Mouse (Mus musculus): ENCODE results near the gene Spata20. TPM values are rescaled to one million over a fixed set of nuclear protein-coding genes. Genes with fewer than 3 reads are reported as not detected.

Spata20 gene
- total RNA-seq, 1 experiment, result 0.71 TPM

GRCm38 (mm10) chr11:94488767-94489533, 3.0 kb upstream of the Spata20 start:
- in situ Hi-C loops (cut with MboI; ENCODE audit: low sequenced_read_pairs in 2 of 2, unreplicated experiment in 2 of 2), result loop anchor here (5.0 to 10.0 kb wide), 2 partner anchors 152 to 154 kb away; no protein-coding TSS in a partner anchor
- Histone ChIP-seq H3K9ac (ENCODE audit: insufficient read depth, low read depth, low read length, poor library complexity, severe bottlenecking) (no peak overlapping the region), H3K27ac (ENCODE audit: insufficient read depth, low read depth, low read length, poor library complexity, severe bottlenecking) (no peak overlapping the region), H3K4me1 (ENCODE audit: control insufficient read depth in 2 of 2, insufficient read depth in 2 of 2, low read length in 2 of 2, poor library complexity in 1 of 2) (peaks cover 0 to 3% of the 10 kb centered on the region in 2 experiments; a peak in 1 of 4 replicates), H3K9me3 (ENCODE audit: control insufficient read depth, insufficient read depth, low read depth, low read length) (no peaks in the 10 kb centered on the region), H3K4me3 (ENCODE audit: insufficient read depth in 1 of 2, low read depth in 1 of 2, low read length in 2 of 2, poor library complexity in 1 of 2, severe bottlenecking in 1 of 2) (no peak overlapping the region), H3K36me3 (ENCODE audit: control insufficient read depth, insufficient read depth, low read length, poor library complexity, severe bottlenecking) (no peaks in the 10 kb centered on the region)
- no peak for TF ChIP-seq ZC3H11A (IDR thresholded peaks at IDR 0.05; ENCODE audit: borderline replicate concordance, low read depth, low read length)
- no peak for DNase-seq (ENCODE audit: low read depth, low spot score)

GRCm38 (mm10) chr11:94485223-94485622, 756 bp downstream of the Spata20 start:
- H3K36me3 ChIP-seq (ENCODE audit: control insufficient read depth, insufficient read depth, low read length, poor library complexity, severe bottlenecking), result no peaks in the 10 kb centered on the region
- no peak overlapping the region for H3K4me3 ChIP-seq (ENCODE audit: insufficient read depth in 1 of 2, low read depth in 1 of 2, low read length in 2 of 2, poor library complexity in 1 of 2, severe bottlenecking in 1 of 2)
- no peak for TF ChIP-seq ZNF384 (IDR thresholded peaks at IDR 0.05; ENCODE audit: low read depth, low read length)
- no peak for TF ChIP-seq ZC3H11A (IDR thresholded peaks at IDR 0.05; ENCODE audit: borderline replicate concordance, low read depth, low read length)
- no peak for TF ChIP-seq HCFC1 (IDR thresholded peaks at IDR 0.05; ENCODE audit: borderline replicate concordance, insufficient read depth, low read length)
- TF ChIP-seq CHD2 (IDR thresholded peaks at IDR 0.05; ENCODE audit: low read depth, low read length), result no peak
- no peak for TF ChIP-seq MAFK (IDR thresholded peaks at IDR 0.05; ENCODE audit: insufficient read depth, low read depth, low read length)
- H3K9me3 ChIP-seq (ENCODE audit: control insufficient read depth, insufficient read depth, low read depth, low read length), result no peaks in the 10 kb centered on the region
- no peaks in the 10 kb centered on the region for H3K4me1 ChIP-seq (ENCODE audit: control insufficient read depth in 2 of 2, insufficient read depth in 2 of 2, low read length in 2 of 2, poor library complexity in 1 of 2)
- no peak overlapping the region for H3K9ac ChIP-seq (ENCODE audit: insufficient read depth, low read depth, low read length, poor library complexity, severe bottlenecking)
- H3K27ac ChIP-seq (ENCODE audit: insufficient read depth, low read depth, low read length, poor library complexity, severe bottlenecking), result no peak overlapping the region
- in situ Hi-C loops (cut with MboI; ENCODE audit: low sequenced_read_pairs in 2 of 2, unreplicated experiment in 2 of 2), result loop anchor here (5.0 to 10.0 kb wide), 2 partner anchors 148 to 150 kb away; no protein-coding TSS in a partner anchor
- DNase-seq (ENCODE audit: low read depth, low spot score), result no peak

- DNase-seq (ENCODE audit: low read depth, low spot score), result no peak
- H3K9me3 ChIP-seq (ENCODE audit: control insufficient read depth, insufficient read depth, low read depth, low read length), result no peaks in the 10 kb centered on the region
- no peaks in the 10 kb centered on the region for H3K36me3 ChIP-seq (ENCODE audit: control insufficient read depth, insufficient read depth, low read length, poor library complexity, severe bottlenecking)
- TF ChIP-seq MAFK (IDR thresholded peaks at IDR 0.05; ENCODE audit: insufficient read depth, low read depth, low read length) (no peak), HCFC1 (IDR thresholded peaks at IDR 0.05; ENCODE audit: borderline replicate concordance, insufficient read depth, low read length) (no peak), CHD2 (IDR thresholded peaks at IDR 0.05; ENCODE audit: low read depth, low read length) (no peak), ZNF384 (IDR thresholded peaks at IDR 0.05; ENCODE audit: low read depth, low read length) (no peak), ZC3H11A (IDR thresholded peaks at IDR 0.05; ENCODE audit: borderline replicate concordance, low read depth, low read length) (no peak)
- H3K27ac ChIP-seq (ENCODE audit: insufficient read depth, low read depth, low read length, poor library complexity, severe bottlenecking), result no peak overlapping the region
- in situ Hi-C loops (cut with MboI; ENCODE audit: low sequenced_read_pairs in 2 of 2, unreplicated experiment in 2 of 2), result loop anchor here (5.0 to 10.0 kb wide), 2 partner anchors 147 to 150 kb away; no protein-coding TSS in a partner anchor
- no peak overlapping the region for H3K9ac ChIP-seq (ENCODE audit: insufficient read depth, low read depth, low read length, poor library complexity, severe bottlenecking)
- no peaks in the 10 kb centered on the region for H3K4me1 ChIP-seq (ENCODE audit: control insufficient read depth in 2 of 2, insufficient read depth in 2 of 2, low read length in 2 of 2, poor library complexity in 1 of 2)
- no peak overlapping the region for H3K4me3 ChIP-seq (ENCODE audit: insufficient read depth in 1 of 2, low read depth in 1 of 2, low read length in 2 of 2, poor library complexity in 1 of 2, severe bottlenecking in 1 of 2)
These were observed 1.3 kb downstream of the Spata20 start for GRCm38 (mm10) chr11:94484636-94485035.

GRCm38 (mm10) chr11:94483921-94484320, 2.1 kb downstream of the Spata20 start:
- H3K4me3 ChIP-seq (ENCODE audit: insufficient read depth in 1 of 2, low read depth in 1 of 2, low read length in 2 of 2, poor library complexity in 1 of 2, severe bottlenecking in 1 of 2), result no peak overlapping the region
- in situ Hi-C loops (cut with MboI; ENCODE audit: low sequenced_read_pairs in 2 of 2, unreplicated experiment in 2 of 2), result loop anchor here in 1 of 2 experiments (10.0 kb wide), 1 partner anchor 149 kb away; no protein-coding TSS in a partner anchor
- DNase-seq (ENCODE audit: low read depth, low spot score), result no peak
- H3K36me3 ChIP-seq (ENCODE audit: control insufficient read depth, insufficient read depth, low read length, poor library complexity, severe bottlenecking), result no peaks in the 10 kb centered on the region
- H3K4me1 ChIP-seq (ENCODE audit: control insufficient read depth in 2 of 2, insufficient read depth in 2 of 2, low read length in 2 of 2, poor library complexity in 1 of 2), result no peaks in the 10 kb centered on the region
- no peak overlapping the region for H3K27ac ChIP-seq (ENCODE audit: insufficient read depth, low read depth, low read length, poor library complexity, severe bottlenecking)
- TF ChIP-seq ZC3H11A (IDR thresholded peaks at IDR 0.05; ENCODE audit: borderline replicate concordance, low read depth, low read length) (no peak), HCFC1 (IDR thresholded peaks at IDR 0.05; ENCODE audit: borderline replicate concordance, insufficient read depth, low read length) (no peak), CHD2 (IDR thresholded peaks at IDR 0.05; ENCODE audit: low read depth, low read length) (no peak), MAFK (IDR thresholded peaks at IDR 0.05; ENCODE audit: insufficient read depth, low read depth, low read length) (no peak), ZNF384 (IDR thresholded peaks at IDR 0.05; ENCODE audit: low read depth, low read length) (no peak)
- H3K9me3 ChIP-seq (ENCODE audit: control insufficient read depth, insufficient read depth, low read depth, low read length), result no peaks in the 10 kb centered on the region
- H3K9ac ChIP-seq (ENCODE audit: insufficient read depth, low read depth, low read length, poor library complexity, severe bottlenecking), result no peak overlapping the region
